Mouse (Mus musculus) CD4-positive, CD25-positive, alpha-beta regulatory T cell, adult 2 months (primary cell): ENCODE data around the gene Ndel1.

Experiments
- DNase-seq: peaks from one replicate; pipeline ENCODE4 v3.0.0-alpha.2; 2012; ENCODE audit warnings: low read depth, low spot score

The Ndel1 gene

GRCm38 (mm10) chr11:68779735-68780465, 91.8 kb downstream of the Ndel1 start:
- no peak for DNase-seq

DNA sequence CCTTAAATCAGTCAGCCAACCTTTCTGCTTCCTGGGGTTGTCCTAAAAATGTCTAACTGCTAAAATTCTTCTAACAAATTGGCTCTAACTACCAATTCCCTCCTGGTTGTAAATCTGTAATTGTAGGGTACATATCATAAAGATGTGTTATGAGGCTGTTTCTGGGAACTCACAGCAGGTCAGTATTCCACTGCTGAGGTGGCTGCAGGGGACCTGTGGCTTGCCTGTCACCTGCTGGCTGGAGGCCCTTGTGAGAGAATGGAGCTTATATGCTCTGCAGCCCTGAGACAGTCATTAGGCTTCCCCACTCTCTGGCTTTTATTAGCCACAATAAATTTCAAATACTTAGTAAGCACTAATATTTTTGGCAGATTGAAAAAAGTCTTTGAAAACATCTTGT, 92.8 kb downstream of the Ndel1 start:
- no peak for DNase-seq

DNA sequence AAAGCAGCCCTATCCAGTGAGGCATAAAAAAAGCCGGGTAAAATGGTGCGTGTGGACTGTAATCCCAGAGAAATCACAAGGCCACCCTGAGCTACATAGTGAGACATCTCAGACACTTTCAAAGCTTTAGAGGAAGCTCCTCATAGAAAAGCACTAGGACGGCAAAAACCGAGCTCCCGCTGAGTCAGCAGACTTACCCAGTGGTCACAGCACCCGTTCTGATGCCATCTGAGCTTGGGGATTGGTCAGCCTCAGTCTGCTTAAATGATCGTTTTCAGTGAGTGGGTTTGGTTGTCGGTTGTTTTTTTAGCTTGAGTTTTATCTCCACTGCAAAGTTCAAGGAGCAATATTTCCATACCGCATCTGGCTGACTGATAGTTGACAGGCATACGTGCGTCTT, 93.7 kb downstream of the Ndel1 start:
- no peak for DNase-seq

DNA sequence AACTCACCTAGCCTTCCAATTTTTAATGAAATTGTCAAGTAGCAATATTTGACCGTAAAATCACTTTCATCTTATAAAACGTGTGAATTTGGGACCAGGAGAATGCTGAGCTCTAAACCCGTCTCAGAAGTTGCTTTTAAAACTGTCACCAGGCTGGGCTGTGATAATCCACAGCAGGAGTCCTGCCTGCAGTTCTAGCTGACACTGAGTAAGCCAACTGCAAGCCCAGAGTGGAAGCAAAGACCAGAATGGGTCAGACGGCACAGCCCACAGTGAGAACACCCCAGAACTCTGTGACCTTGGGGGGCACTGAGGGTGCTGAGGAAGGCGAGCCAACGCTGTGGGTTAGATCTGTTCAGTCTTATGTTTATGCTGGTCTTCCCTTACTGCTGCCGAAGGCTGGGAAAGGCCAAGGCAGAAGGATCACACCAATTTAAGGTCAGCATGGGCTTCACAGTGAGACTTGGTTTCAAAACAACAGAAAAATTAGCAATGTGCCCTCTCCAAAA, 95.5 kb downstream of the Ndel1 start:
- no peak for DNase-seq
